Mouse (Mus musculus) liver, embryonic 13.5 days (tissue): Measurements from ENCODE around the gene Mrps18b. TPM values are rescaled to one million over a fixed set of nuclear protein-coding genes. Genes with fewer than 3 reads are reported as not detected.
A peak's percentile ranks its signal among the peaks of the same experiment; 100 is the strongest.

Experiments used
- ATAC-seq: fragments of 200-750 bp; cut with Nextera tagmentation; 2 replicates; pipeline ENCODE4 v1.8.0; 2017; ENCODE audit warnings: low read depth, mild to moderate bottlenecking, moderate number of reproducible peaks, moderate library complexity
- DNase-seq: peaks from one replicate; pipeline ENCODE4 v3.0.0; 2022
- H3K27ac ChIP-seq: fragments of 300-500 bp; sonication (generic); 2 replicates; pipeline ENCODE4 v1.5.1; 2015; ENCODE audit warnings: moderate library complexity, mild to moderate bottlenecking, inconsistent platforms
- H3K27me3 ChIP-seq: fragments of 300-500 bp; sonication (generic); 2 replicates; pipeline ENCODE4 v1.6.1; 2015; ENCODE audit warnings: mild to moderate bottlenecking, inconsistent platforms
- H3K36me3 ChIP-seq: fragments of 300-500 bp; sonication (generic); 2 replicates; pipeline ENCODE4 v1.6.1; 2015; ENCODE audit warnings: mild to moderate bottlenecking, inconsistent platforms
- H3K4me1 ChIP-seq: fragments of 300-500 bp; sonication (generic); replicated peaks from 2 replicates; pipeline ENCODE4 v1.6.1; 2015; ENCODE audit warnings: inconsistent platforms
- H3K4me2 ChIP-seq: fragments of 300-500 bp; sonication (generic); 2 replicates; pipeline ENCODE4 v1.6.1; 2015; ENCODE audit warnings: inconsistent platforms, mild to moderate bottlenecking, moderate library complexity
- H3K4me3 ChIP-seq: fragments of 300-500 bp; sonication (generic); replicated peaks from 2 replicates; pipeline ENCODE4 v1.5.1; 2015; ENCODE audit warnings: mild to moderate bottlenecking, inconsistent platforms
- H3K9ac ChIP-seq: fragments of 300-500 bp; sonication (generic); 2 replicates; pipeline ENCODE4 v1.6.1; 2015; ENCODE audit warnings: mild to moderate bottlenecking, inconsistent platforms
- H3K9me3 ChIP-seq: fragments of 300-500 bp; sonication (generic); replicated peaks from 2 replicates; pipeline ENCODE4 v1.6.1; 2016; ENCODE audit warnings: inconsistent platforms
- WGBS: fragments of 180-500 bp; shearing (Covaris S2); methylation state at CpG from one replicate; pipeline ENCODE4 v1.1.7; 2015; ENCODE audit not compliant: insufficient replicate concordance; 5-methylcytosine and 5-hydroxymethylcytosine counted together
- polyA plus RNA-seq: library from polyadenylated mRNA; unstranded; fragments of >200 nt; fragmentation: Nextera tagmentation; extraction: Ambion mirVana; gene quantifications from 2 replicates; pipeline ENCODE4 v1.2.1, GENCODE M21; 2015

The Mrps18b gene
- polyA plus RNA-seq, 1 experiment from 2014 or later, result 105 TPM

GRCm38 (mm10) chr17:35870151-35870883, 45.9 kb downstream of the Mrps18b start:
- H3K27ac ChIP-seq, result peak overlapping the region; percentile 87
- no peak overlapping the region for H3K9ac ChIP-seq
- H3K4me2 ChIP-seq, result peak overlapping the region; percentile 86
- 0 out of 2 replicates have a peak, but pooled peaks cover 3% of the 10 kb centered on the region for H3K9me3 ChIP-seq
- H3K27me3 ChIP-seq, result peaks cover 53% of the 10 kb centered on the region
- peak; percentile 22; the same call in 1 of the 2 replicates for ATAC-seq
- peaks cover 81% of the 10 kb centered on the region for H3K4me1 ChIP-seq
- 20% methylated on average over 9 of the region's 9 CpGs for WGBS
- peaks cover 15% of the 10 kb centered on the region for H3K36me3 ChIP-seq
- DNase-seq, result no peak
- H3K4me3 ChIP-seq, result peak overlapping the region; percentile 57

- 5% methylated on average over 7 of the region's 7 CpGs for WGBS
- peak overlapping the region; percentile 57 for H3K4me3 ChIP-seq
- peak overlapping the region; percentile 86 for H3K4me2 ChIP-seq
- H3K9ac ChIP-seq, result peak overlapping the region; percentile 69
- ATAC-seq (peak; percentile 34), DNase-seq (no peak)
- H3K27ac ChIP-seq, result peak overlapping the region; percentile 87
- H3K4me1 ChIP-seq, result peaks cover 84% of the 10 kb centered on the region
- 0 out of 2 replicates have a peak, but pooled peaks cover 3% of the 10 kb centered on the region for H3K9me3 ChIP-seq
- peaks cover 61% of the 10 kb centered on the region for H3K27me3 ChIP-seq
- peaks cover 8% of the 10 kb centered on the region; the same call in 1 of the 2 replicates for H3K36me3 ChIP-seq
Measured at GRCm38 (mm10) chr17:35869346-35870067, 46.7 kb downstream of the Mrps18b start.

GRCm38 (mm10) chr17:35868961-35869345, 47.2 kb downstream of the Mrps18b start:
- peaks cover 81% of the 10 kb centered on the region for H3K4me1 ChIP-seq
- H3K27ac ChIP-seq, result peak overlapping the region; percentile 87
- 0 out of 2 replicates have a peak, but pooled peaks cover 3% of the 10 kb centered on the region for H3K36me3 ChIP-seq
- DNase-seq (no peak), ATAC-seq (no peak)
- peaks cover 66% of the 10 kb centered on the region for H3K27me3 ChIP-seq
- H3K9ac ChIP-seq, result peak overlapping the region; percentile 69
- 2% methylated on average over 7 of the region's 7 CpGs for WGBS
- peak overlapping the region; percentile 57 for H3K4me3 ChIP-seq
- H3K4me2 ChIP-seq, result peak overlapping the region; percentile 86
- H3K9me3 ChIP-seq, result 0 out of 2 replicates have a peak, but pooled peaks cover 3% of the 10 kb centered on the region

- peak overlapping the region; percentile 87 for H3K27ac ChIP-seq
- WGBS, result 19% methylated on average over 17 of the region's 17 CpGs
- DNase-seq (no peak), ATAC-seq (no peak)
- H3K27me3 ChIP-seq, result peaks cover 73% of the 10 kb centered on the region
- peak overlapping the region; percentile 86 for H3K4me2 ChIP-seq
- peak overlapping the region; percentile 69 for H3K9ac ChIP-seq
- H3K4me3 ChIP-seq, result peak overlapping the region; percentile 57
- 0 out of 2 replicates have a peak, but pooled peaks cover 3% of the 10 kb centered on the region for H3K9me3 ChIP-seq
- H3K36me3 ChIP-seq, result 0 out of 2 replicates have a peak, but pooled peaks cover 3% of the 10 kb centered on the region
- H3K4me1 ChIP-seq, result peaks cover 76% of the 10 kb centered on the region
Measured at GRCm38 (mm10) chr17:35868165-35868820, 47.9 kb downstream of the Mrps18b start.

- Histone ChIP-seq H3K27me3 (peaks cover 76% of the 10 kb centered on the region), H3K4me1 (peaks cover 68% of the 10 kb centered on the region), H3K36me3 (0 out of 2 replicates have a peak, but pooled peaks cover 3% of the 10 kb centered on the region), H3K4me3 (peak overlapping the region; percentile 57), H3K9me3 (0 out of 2 replicates have a peak, but pooled peaks cover 3% of the 10 kb centered on the region), H3K9ac (peak overlapping the region; percentile 69), H3K27ac (peak overlapping the region; percentile 87), H3K4me2 (peak overlapping the region; percentile 86)
- 6% methylated on average over 26 of the region's 26 CpGs for WGBS
- ATAC-seq, result no peak
- no peak for DNase-seq
Measured at GRCm38 (mm10) chr17:35866911-35867890, 49.0 kb downstream of the Mrps18b start.

GRCm38 (mm10) chr17:35866281-35866831, 49.8 kb downstream of the Mrps18b start:
- Histone ChIP-seq H3K4me2 (peak overlapping the region; percentile 86), H3K27ac (peak overlapping the region; percentile 87), H3K36me3 (0 out of 2 replicates have a peak, but pooled peaks cover 1% of the 10 kb centered on the region), H3K9me3 (0 out of 2 replicates have a peak, but pooled peaks cover 2% of the 10 kb centered on the region), H3K4me1 (peaks cover 74% of the 10 kb centered on the region), H3K27me3 (peaks cover 76% of the 10 kb centered on the region), H3K4me3 (peak overlapping the region; percentile 57), H3K9ac (peak overlapping the region; percentile 69)
- no peak for ATAC-seq
- WGBS, result 0% methylated on average over 24 of the region's 38 CpGs
- DNase-seq, result no peak

GRCm38 (mm10) chr17:35865481-35866280, 50.5 kb downstream of the Mrps18b start, which contains the start of gene Ppp1r18:
TSS of gene Ppp1r18 (plus strand) at chr17:35865593.
- WGBS, result under 1% methylated on average over 43 of the region's 48 CpGs
- peak; percentile 32 for DNase-seq
- peak within 1 kb of the TSS; percentile 87 for H3K27ac ChIP-seq
- no peaks in the 10 kb centered on the region for H3K9me3 ChIP-seq
- peak within 1 kb of the TSS; percentile 86 for H3K4me2 ChIP-seq
- peak within 1 kb of the TSS; percentile 69 for H3K9ac ChIP-seq
- peak within 1 kb of the TSS; percentile 57 for H3K4me3 ChIP-seq
- H3K36me3 ChIP-seq, result no peaks in the 10 kb centered on the region
- H3K4me1 ChIP-seq, result peaks cover 75% of the 10 kb centered on the region
- peaks cover 76% of the 10 kb centered on the region for H3K27me3 ChIP-seq
- no peak for ATAC-seq

- H3K4me3 ChIP-seq, result peak overlapping the region; percentile 57
- H3K4me2 ChIP-seq, result peak overlapping the region; percentile 86
- H3K9ac ChIP-seq, result peak overlapping the region; percentile 69
- H3K27ac ChIP-seq, result peak overlapping the region; percentile 87; the same call in 1 of the 2 replicates
- DNase-seq (no peak), ATAC-seq (no peak)
- WGBS, result 36% methylated on average over 10 of the region's 10 CpGs
- no peaks in the 10 kb centered on the region for H3K36me3 ChIP-seq
- peaks cover 75% of the 10 kb centered on the region for H3K4me1 ChIP-seq
- no peaks in the 10 kb centered on the region for H3K9me3 ChIP-seq
- H3K27me3 ChIP-seq, result peaks cover 68% of the 10 kb centered on the region
Measured at GRCm38 (mm10) chr17:35864832-35865353, 51.3 kb downstream of the Mrps18b start.

- WGBS, result under 1% methylated on average over 47 of the region's 47 CpGs
- peak; percentile 95 for ATAC-seq
- H3K27me3 ChIP-seq, result peaks cover 34% of the 10 kb centered on the region
- H3K4me1 ChIP-seq, result peaks cover 43% of the 10 kb centered on the region
- DNase-seq, result peak; percentile 86
- H3K9ac ChIP-seq, result peak within 1 kb of the TSS; percentile 81
- peak within 1 kb of the TSS; percentile 80 for H3K4me2 ChIP-seq
- peak within 1 kb of the TSS; percentile 84 for H3K27ac ChIP-seq
- no peaks in the 10 kb centered on the region for H3K9me3 ChIP-seq
- peak within 1 kb of the TSS; percentile 77 for H3K4me3 ChIP-seq
- peaks cover 26% of the 10 kb centered on the region for H3K36me3 ChIP-seq
Measured at GRCm38 (mm10) chr17:35861198-35861857, 54.9 kb downstream of the Mrps18b start, which contains the start of gene Nrm. TSS of gene Nrm (plus strand) at chr17:35861318.
